Mouse (Mus musculus): ENCODE results near the gene Gpr89. TPM values are rescaled to one million over a fixed set of nuclear protein-coding genes. Genes with fewer than 3 reads are reported as not detected.

Gene Gpr89
- total RNA-seq, 1 experiment from 2014 or later: 6.5 TPM

GRCm38 (mm10) chr3:96874808-96875571 lies 30.2 kb downstream of the Gpr89 start:
- ATAC-seq (ENCODE audit: extremely low read depth, insufficient number of reproducible peaks, low FRiP score, poor library complexity, severe bottlenecking): no peak

- no peak for ATAC-seq (ENCODE audit: extremely low read depth, insufficient number of reproducible peaks, low FRiP score, poor library complexity, severe bottlenecking)
Measured at GRCm38 (mm10) chr3:96872501-96872900, 32.6 kb downstream of the Gpr89 start.

- ATAC-seq (ENCODE audit: extremely low read depth, insufficient number of reproducible peaks, low FRiP score, poor library complexity, severe bottlenecking): no peak
Measured at GRCm38 (mm10) chr3:96871070-96871469, 34.1 kb downstream of the Gpr89 start.

GRCm38 (mm10) chr3:96870270-96870669 lies 34.9 kb downstream of the Gpr89 start:
- ATAC-seq (ENCODE audit: extremely low read depth, insufficient number of reproducible peaks, low FRiP score, poor library complexity, severe bottlenecking): no peak

- no peak for ATAC-seq (ENCODE audit: extremely low read depth, insufficient number of reproducible peaks, low FRiP score, poor library complexity, severe bottlenecking)
Measured at GRCm38 (mm10) chr3:96869091-96869490, 36.1 kb downstream of the Gpr89 start.

GRCm38 (mm10) chr3:96868566-96868965 lies 36.6 kb downstream of the Gpr89 start:
- ATAC-seq (ENCODE audit: extremely low read depth, insufficient number of reproducible peaks, low FRiP score, poor library complexity, severe bottlenecking): no peak

- no peak for ATAC-seq (ENCODE audit: extremely low read depth, insufficient number of reproducible peaks, low FRiP score, poor library complexity, severe bottlenecking)
Measured at GRCm38 (mm10) chr3:96867863-96868262, 37.3 kb downstream of the Gpr89 start.

- ATAC-seq (ENCODE audit: extremely low read depth, insufficient number of reproducible peaks, low FRiP score, poor library complexity, severe bottlenecking): no peak
Measured at GRCm38 (mm10) chr3:96860498-96860897, 44.6 kb downstream of the Gpr89 start.

GRCm38 (mm10) chr3:96855833-96856232 lies 49.3 kb downstream of the Gpr89 start:
- ATAC-seq (ENCODE audit: extremely low read depth, insufficient number of reproducible peaks, low FRiP score, poor library complexity, severe bottlenecking): no peak

GRCm38 (mm10) chr3:96854376-96854775 lies 50.8 kb downstream of the Gpr89 start:
- ATAC-seq (ENCODE audit: extremely low read depth, insufficient number of reproducible peaks, low FRiP score, poor library complexity, severe bottlenecking): no peak

- no peak for ATAC-seq (ENCODE audit: extremely low read depth, insufficient number of reproducible peaks, low FRiP score, poor library complexity, severe bottlenecking)
Measured at GRCm38 (mm10) chr3:96852561-96852960, 52.6 kb downstream of the Gpr89 start.

GRCm38 (mm10) chr3:96849168-96849727 lies 55.9 kb downstream of the Gpr89 start:
- no peak for ATAC-seq (ENCODE audit: extremely low read depth, insufficient number of reproducible peaks, low FRiP score, poor library complexity, severe bottlenecking)

GRCm38 (mm10) chr3:96848470-96848869 lies 56.7 kb downstream of the Gpr89 start:
- no peak for ATAC-seq (ENCODE audit: extremely low read depth, insufficient number of reproducible peaks, low FRiP score, poor library complexity, severe bottlenecking)

- no peak for ATAC-seq (ENCODE audit: extremely low read depth, insufficient number of reproducible peaks, low FRiP score, poor library complexity, severe bottlenecking)
Measured at GRCm38 (mm10) chr3:96847661-96848060, 57.5 kb downstream of the Gpr89 start.

- no peak for ATAC-seq (ENCODE audit: extremely low read depth, insufficient number of reproducible peaks, low FRiP score, poor library complexity, severe bottlenecking)
Measured at GRCm38 (mm10) chr3:96846985-96847384, 58.2 kb downstream of the Gpr89 start.

- ATAC-seq (ENCODE audit: extremely low read depth, insufficient number of reproducible peaks, low FRiP score, poor library complexity, severe bottlenecking): no peak
Measured at GRCm38 (mm10) chr3:96845806-96846205, 59.3 kb downstream of the Gpr89 start.

- ATAC-seq (ENCODE audit: extremely low read depth, insufficient number of reproducible peaks, low FRiP score, poor library complexity, severe bottlenecking): no peak
Measured at GRCm38 (mm10) chr3:96845191-96845590, 60.0 kb downstream of the Gpr89 start.

GRCm38 (mm10) chr3:96838996-96839645 lies 66.0 kb downstream of the Gpr89 start:
- no peak for ATAC-seq (ENCODE audit: extremely low read depth, insufficient number of reproducible peaks, low FRiP score, poor library complexity, severe bottlenecking)

GRCm38 (mm10) chr3:96836414-96836813 lies 68.7 kb downstream of the Gpr89 start:
- no peak for ATAC-seq (ENCODE audit: extremely low read depth, insufficient number of reproducible peaks, low FRiP score, poor library complexity, severe bottlenecking)

Measured in neutrophil, adult 5-6 weeks (primary cell).